ENCODE assay signal across 11 mouse cellular contexts in the genomic region with DNA sequence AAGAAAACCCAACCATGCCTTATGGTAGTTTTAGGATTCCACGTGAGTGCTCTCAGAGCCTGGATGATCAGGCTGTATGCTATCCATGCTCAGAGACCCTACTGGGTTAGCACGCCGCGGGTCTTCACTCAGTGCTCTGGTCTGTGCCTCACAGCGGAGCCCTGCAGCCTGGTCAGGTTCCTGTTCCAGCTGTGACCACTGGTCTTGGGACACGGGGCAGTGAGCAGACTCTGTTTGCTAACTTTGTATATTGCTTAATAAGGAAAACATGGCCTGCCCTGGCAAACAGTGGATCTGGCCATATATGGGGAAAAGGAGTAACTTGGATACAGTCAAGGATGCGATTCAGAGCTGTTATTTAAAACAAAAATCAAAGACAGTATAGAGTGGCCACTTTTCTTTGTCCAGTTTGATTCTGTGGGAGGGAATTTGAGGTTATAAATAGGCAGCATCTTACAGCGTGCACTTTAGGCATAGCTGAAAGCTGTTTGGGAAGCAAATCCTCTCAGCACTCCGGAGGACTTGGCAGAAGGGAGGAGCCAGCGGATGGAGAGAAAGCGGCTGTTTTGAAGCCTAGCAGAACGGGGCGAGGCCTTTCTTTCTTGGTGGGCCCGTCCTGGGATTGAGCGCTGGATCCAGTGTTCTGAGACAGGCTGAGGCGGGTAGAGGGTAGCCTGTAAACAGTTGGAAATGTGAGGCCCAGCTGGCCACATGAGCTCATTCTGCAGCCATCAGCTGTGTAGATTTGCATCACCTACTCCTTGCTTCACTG. TPM values are rescaled to one million over a fixed set of nuclear protein-coding genes. Genes with fewer than 3 reads are reported as not detected.
DNase-seq lines count a peak whose midpoint lies in the region; ATAC-seq and TF ChIP-seq lines count a peak whose summit lies in the region.
"Had no signal": no experiment of that assay in that cellular context is flagged by ENCODE, and none has a peak within 500 bp of the region (broad histone marks: within the 10 kb centered on the region; RNA-seq: fewer than 3 reads in every experiment).

No protein-coding gene starts in this region.

- H3K79me2 ChIP-seq in heart, adult 2 months (replicated peaks; ENCODE audit: control insufficient read depth, insufficient read depth, low read length) = no peaks in the 10 kb centered on the region

- TF ChIP-seq EP300 in heart, adult 2 months (IDR thresholded peaks at IDR 0.05; ENCODE audit: insufficient read depth, low read depth, low read length) = no peak

- peak; percentile 7 to 21 for DNase-seq in heart, adult 2 months
- no peak for DNase-seq in heart, postnatal 25 days (ENCODE audit: low spot score)
- DNase-seq in lung, adult 2 months = no peak
- DNase-seq in heart, postnatal 4 days = peak; percentile 21
- no peak for DNase-seq in embryo, embryonic 10 days (ENCODE audit: low spot score)
- DNase-seq in layer of hippocampus, adult 9-11 months = no peak
- DNase-seq: B cell, adult 2 months had no signal

- no peak for TF ChIP-seq CTCF in heart, adult 2 months (IDR thresholded peaks at IDR 0.05)
- no peak for TF ChIP-seq CTCF in lung, adult 2 months (IDR thresholded peaks at IDR 0.05; ENCODE audit: insufficient read depth, low read length)

- H3K27me3 ChIP-seq in heart, adult 2 months (ENCODE audit: control insufficient read depth, insufficient read depth, low read length) = no peaks in the 10 kb centered on the region
- no peaks in the 10 kb centered on the region for H3K27me3 ChIP-seq in lung, embryonic 15.5 days
- H3K27me3 ChIP-seq: hindbrain, embryonic 15.5 days had no signal

- ATAC-seq in lung, embryonic 15.5 days (ENCODE audit: borderline replicate concordance, extremely low read depth, low FRiP score, low TSS enrichment) = peak; percentile 73; the same call in 1 of the 2 replicates
- 0 out of 2 replicates have a peak, but pooled peaks have one; percentile 38 for ATAC-seq in megakaryocyte, adult 5-6 weeks (ENCODE audit: poor library complexity, severe bottlenecking)

- intact Hi-C loops in heart, adult 2 months (cut with DNase I) = no loop called here
- intact Hi-C loops in heart, postnatal 25 days (cut with DNase I) = no loop called here

- no peak overlapping the region for H3K9ac ChIP-seq in heart, adult 2 months (ENCODE audit: low read depth, low read length)
- H3K9ac ChIP-seq in lung, embryonic 15.5 days = no peak overlapping the region
- H3K9ac ChIP-seq: hindbrain, embryonic 15.5 days had no signal

- no peak overlapping the region for H3K27ac ChIP-seq in heart, adult 2 months
- H3K27ac ChIP-seq in lung, embryonic 15.5 days = peak overlapping the region; percentile 63
- H3K27ac ChIP-seq: hindbrain, embryonic 15.5 days had no signal

- WGBS in heart, adult 2 months = 56% methylated on average over 16 of the region's 16 CpGs
- 39% methylated on average over 16 of the region's 16 CpGs for WGBS in lung, embryonic 15.5 days
- WGBS in lung, adult 2 months = 52% methylated on average over 16 of the region's 16 CpGs

- H3K4me2 ChIP-seq in lung, embryonic 15.5 days = no peak overlapping the region
- H3K4me2 ChIP-seq: hindbrain, embryonic 15.5 days had no signal

- no peaks in the 10 kb centered on the region for H3K9me3 ChIP-seq in lung, embryonic 15.5 days
- H3K9me3 ChIP-seq: hindbrain, embryonic 15.5 days had no signal

- no peak overlapping the region for H3K4me3 ChIP-seq in heart, adult 2 months
- no peak overlapping the region for H3K4me3 ChIP-seq in lung, embryonic 15.5 days
- no peak overlapping the region for H3K4me3 ChIP-seq in lung, adult 2 months (replicated peaks; ENCODE audit: extremely low read depth, low read depth, low read length)
- H3K4me3 ChIP-seq: hindbrain, embryonic 15.5 days had no signal

- no peak for TF ChIP-seq POLR2A in heart, adult 2 months (IDR thresholded peaks at IDR 0.05; ENCODE audit: insufficient read depth, low read depth, low read length)
- no peak for TF ChIP-seq POLR2A in lung, adult 2 months (IDR thresholded peaks at IDR 0.05; ENCODE audit: borderline replicate concordance, extremely low read depth, low read depth, low read length)

- no peaks in the 10 kb centered on the region for H3K4me1 ChIP-seq in heart, adult 2 months (ENCODE audit: control insufficient read depth, insufficient read depth, low read length)
- peaks cover 13% of the 10 kb centered on the region for H3K4me1 ChIP-seq in lung, embryonic 15.5 days
- H3K4me1 ChIP-seq in lung, adult 2 months (ENCODE audit: control insufficient read depth, insufficient read depth, low read length) = no peaks in the 10 kb centered on the region
- H3K4me1 ChIP-seq: hindbrain, embryonic 15.5 days had no signal

- H3K36me3 ChIP-seq in heart, adult 2 months (ENCODE audit: control insufficient read depth, insufficient read depth, low read length) = no peaks in the 10 kb centered on the region
- H3K36me3 ChIP-seq in lung, embryonic 15.5 days = no peaks in the 10 kb centered on the region
- H3K36me3 ChIP-seq: hindbrain, embryonic 15.5 days had no signal

RNA-seq across cellular contexts. Expression of a gene that starts 45.6 kb away (rescaled TPM):
- total RNA-seq in heart, adult 2 months (2021) = not detected
- polyA plus RNA-seq in heart, adult 2 months (2012; rRNA removed) = 0.06 TPM in 1 of 2 replicates, not detected in the other
- total RNA-seq in heart, postnatal 25 days (2021) = not detected
- polyA plus RNA-seq in lung, embryonic 15.5 days (2015; fragmentation: Nextera tagmentation; extraction: Ambion mirVana) = 1.1 and 1.2 TPM in 2 replicates
- 0.14 and 26.6 TPM in 2 replicates for polyA plus RNA-seq in lung, adult 2 months (2012; rRNA removed)
- not detected for total RNA-seq in heart, postnatal 4 days (2021)
- not detected in 2 replicates for total RNA-seq in megakaryocyte, adult 5-6 weeks (2015)
- total RNA-seq in megakaryocyte, adult 5-6 weeks (2017) = not detected in 2 replicates
- polyA plus RNA-seq: cortical plate, adult 2 months had no signal

Comparison
In these comparisons a context has a peak if more than half of its experiments do, and no peak if none do; other contexts are left out.
1. DNase-seq: peak in heart, adult 2 months (2 of 2) and heart, postnatal 4 days (single experiment); none in heart, postnatal 25 days (single experiment), lung, adult 2 months (single experiment), embryo, embryonic 10 days (single experiment) and layer of hippocampus, adult 9-11 months (single experiment).